Mouse (Mus musculus) forebrain, embryonic 12.5 days (tissue): ENCODE data around the gene Hydin. TPM values are rescaled to one million over a fixed set of nuclear protein-coding genes. Genes with fewer than 3 reads are reported as not detected.

Experiments used
- ATAC-seq: fragments of 200-750 bp; cut with Nextera tagmentation; 2 replicates; pipeline ENCODE4 v1.8.0; 2017; ENCODE audit warnings: moderate TSS enrichment; ENCODE audit not compliant: low FRiP score
- H3K27ac ChIP-seq: fragments of 300-500 bp; sonication (generic); 2 replicates; pipeline ENCODE4 v1.5.1; 2016; ENCODE audit warnings: mild to moderate bottlenecking
- H3K27me3 ChIP-seq: fragments of 300-500 bp; sonication (generic); 2 replicates; pipeline ENCODE4 v1.6.1; 2016; ENCODE audit warnings: mild to moderate bottlenecking
- H3K36me3 ChIP-seq: fragments of 300-500 bp; sonication (generic); replicated peaks from 2 replicates; pipeline ENCODE4 v1.6.1; 2016; ENCODE audit warnings: mild to moderate bottlenecking
- H3K4me1 ChIP-seq: fragments of 300-500 bp; sonication (generic); 2 replicates; pipeline ENCODE4 v1.6.1; 2016
- H3K4me2 ChIP-seq: fragments of 300-500 bp; sonication (generic); 2 replicates; pipeline ENCODE4 v1.6.1; 2016; ENCODE audit warnings: mild to moderate bottlenecking, moderate library complexity
- H3K4me3 ChIP-seq: fragments of 300-500 bp; sonication (generic); replicated peaks from 2 replicates; pipeline ENCODE4 v1.5.1; 2016; ENCODE audit warnings: mild to moderate bottlenecking
- H3K9ac ChIP-seq: fragments of 300-500 bp; sonication (generic); 2 replicates; pipeline ENCODE4 v1.6.1; 2016; ENCODE audit warnings: mild to moderate bottlenecking
- H3K9me3 ChIP-seq: fragments of 300-500 bp; sonication (generic); 2 replicates; pipeline ENCODE4 v1.6.1; 2016
- WGBS: fragments of 180-500 bp; shearing (Covaris S2); methylation state at CpG from one replicate; pipeline ENCODE4 v1.1.7; 2016; 5-methylcytosine and 5-hydroxymethylcytosine counted together
- polyA plus RNA-seq: library from polyadenylated mRNA; unstranded; fragments of >200 nt; fragmentation: Nextera tagmentation; extraction: Ambion mirVana; gene quantifications from 2 replicates; pipeline ENCODE4 v1.2.1, GENCODE M21; 2016

Gene Hydin
- polyA plus RNA-seq, 1 experiment from 2014 or later, result 0.19 TPM

GRCm38 (mm10) chr8:110462627-110463208 is 195.9 kb downstream of the Hydin start:
- WGBS, result 90% methylated on average over 10 of the region's 10 CpGs
- Histone ChIP-seq H3K27ac (no peak overlapping the region), H3K4me3 (no peak overlapping the region), H3K4me1 (peaks cover 10% of the 10 kb centered on the region), H3K4me2 (no peak overlapping the region), H3K9ac (no peak overlapping the region), H3K9me3 (no peaks in the 10 kb centered on the region), H3K27me3 (no peaks in the 10 kb centered on the region), H3K36me3 (no peaks in the 10 kb centered on the region)
- no peak for ATAC-seq

DNA sequence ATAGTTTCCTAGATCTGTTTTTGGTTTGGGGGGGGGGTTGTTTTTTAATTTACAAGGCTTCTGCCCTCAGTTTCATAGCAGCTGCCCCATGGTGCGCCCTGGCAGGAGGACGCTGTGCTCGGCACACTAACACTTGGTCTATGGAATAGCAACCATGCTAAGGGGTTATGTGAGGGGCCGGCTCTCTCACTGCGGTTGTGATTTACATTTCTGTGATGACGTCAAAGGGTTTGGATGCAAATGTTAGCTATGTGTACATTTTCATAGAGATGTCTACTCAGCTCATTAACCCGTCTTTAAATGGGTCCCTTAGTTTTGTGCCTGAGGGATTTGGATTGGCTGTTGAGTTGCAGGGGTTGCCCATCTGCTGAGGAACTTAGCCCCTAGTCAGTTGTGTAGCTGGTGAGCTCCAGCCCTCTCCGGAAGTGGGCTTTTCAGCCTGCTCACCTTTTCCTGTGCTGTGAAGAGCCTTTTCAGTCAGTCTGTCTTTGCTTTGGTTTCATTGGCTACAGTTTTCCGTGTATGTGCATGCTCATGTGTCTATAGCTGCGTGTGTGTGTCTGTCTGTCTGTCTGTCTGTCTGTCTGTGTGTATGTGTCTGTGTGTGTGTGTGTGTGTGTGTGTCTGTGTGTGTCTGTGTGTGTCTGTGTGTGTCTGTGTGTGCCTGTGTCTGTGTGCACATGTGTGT is 197.1 kb downstream of the Hydin start:
- Histone ChIP-seq H3K4me2 (no peak overlapping the region), H3K27ac (no peak overlapping the region), H3K36me3 (no peaks in the 10 kb centered on the region), H3K4me3 (no peak overlapping the region), H3K27me3 (no peaks in the 10 kb centered on the region), H3K9ac (no peak overlapping the region), H3K4me1 (peaks cover 10% of the 10 kb centered on the region), H3K9me3 (no peaks in the 10 kb centered on the region)
- ATAC-seq, result no peak
- 85% methylated on average over 10 of the region's 10 CpGs for WGBS

- no peaks in the 10 kb centered on the region for H3K9me3 ChIP-seq
- H3K4me3 ChIP-seq, result no peak overlapping the region
- H3K4me1 ChIP-seq, result peaks cover 10% of the 10 kb centered on the region
- 33% methylated on average over 9 of the region's 9 CpGs for WGBS
- peak; percentile 70 for ATAC-seq
- H3K27me3 ChIP-seq, result no peaks in the 10 kb centered on the region
- H3K4me2 ChIP-seq, result no peak overlapping the region
- no peak overlapping the region for H3K9ac ChIP-seq
- H3K27ac ChIP-seq, result 0 out of 2 replicates have a peak overlapping the region, but pooled peaks have one; percentile 36
- no peaks in the 10 kb centered on the region for H3K36me3 ChIP-seq
Observed at GRCm38 (mm10) chr8:110465606-110466005, 198.8 kb downstream of the Hydin start.

- H3K9me3 ChIP-seq, result no peaks in the 10 kb centered on the region
Observed at GRCm38 (mm10) chr8:110477256-110477655, 210.5 kb downstream of the Hydin start.

DNA sequence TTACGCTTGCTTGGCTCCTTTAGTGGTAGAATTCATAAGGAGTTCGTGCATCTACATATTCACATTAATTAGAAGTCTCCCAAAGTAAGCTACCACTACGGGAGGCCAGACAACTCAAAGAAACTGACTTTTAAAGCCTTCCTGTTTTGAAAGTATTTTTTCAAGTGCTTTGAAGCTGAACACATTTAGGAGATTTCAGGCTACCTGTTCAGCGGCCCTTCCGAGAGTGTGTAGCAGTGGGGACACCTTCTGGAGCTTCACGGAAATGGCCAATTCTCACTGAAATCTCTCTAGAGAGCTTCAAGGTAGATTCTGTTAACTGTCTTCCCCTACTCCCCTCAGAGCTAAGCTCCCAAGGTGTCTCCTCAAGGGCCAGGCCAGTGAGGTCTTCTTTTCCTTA is 211.8 kb downstream of the Hydin start:
- H3K27me3 ChIP-seq, result peaks cover 20% of the 10 kb centered on the region
- no peaks in the 10 kb centered on the region for H3K36me3 ChIP-seq
- H3K4me2 ChIP-seq, result no peak overlapping the region
- H3K9ac ChIP-seq, result no peak overlapping the region
- ATAC-seq, result no peak
- peaks cover 16% of the 10 kb centered on the region for H3K4me1 ChIP-seq
- H3K9me3 ChIP-seq, result no peaks in the 10 kb centered on the region
- H3K27ac ChIP-seq, result no peak overlapping the region
- 23% methylated on average over 6 of the region's 6 CpGs for WGBS
- H3K4me3 ChIP-seq, result no peak overlapping the region

More at GRCm38 (mm10) chr8:110477256-110477655, 210.5 kb downstream of the Hydin start:
- H3K4me1 ChIP-seq, result peaks cover 10% of the 10 kb centered on the region
- WGBS, result 79% methylated on average over 6 of the region's 6 CpGs
- no peak overlapping the region for H3K4me3 ChIP-seq
- H3K27ac ChIP-seq, result no peak overlapping the region
- no peak for ATAC-seq
- no peak overlapping the region for H3K4me2 ChIP-seq
- H3K36me3 ChIP-seq, result no peaks in the 10 kb centered on the region
- peaks cover 20% of the 10 kb centered on the region for H3K27me3 ChIP-seq
- no peak overlapping the region for H3K9ac ChIP-seq

GRCm38 (mm10) chr8:110479401-110479800 is 212.6 kb downstream of the Hydin start:
- no peaks in the 10 kb centered on the region for H3K36me3 ChIP-seq
- no peak overlapping the region for H3K4me2 ChIP-seq
- 75% methylated on average over 12 of the region's 12 CpGs for WGBS
- H3K4me1 ChIP-seq, result peaks cover 16% of the 10 kb centered on the region
- peaks cover 20% of the 10 kb centered on the region for H3K27me3 ChIP-seq
- no peak overlapping the region for H3K27ac ChIP-seq
- no peak overlapping the region for H3K9ac ChIP-seq
- no peaks in the 10 kb centered on the region for H3K9me3 ChIP-seq
- ATAC-seq, result no peak
- H3K4me3 ChIP-seq, result no peak overlapping the region

- Histone ChIP-seq H3K4me2 (no peak overlapping the region), H3K9ac (no peak overlapping the region), H3K4me3 (no peak overlapping the region), H3K36me3 (no peaks in the 10 kb centered on the region), H3K4me1 (peaks cover 16% of the 10 kb centered on the region), H3K9me3 (no peaks in the 10 kb centered on the region), H3K27ac (peak overlapping the region; percentile 38; the same call in 1 of the 2 replicates), H3K27me3 (peaks cover 20% of the 10 kb centered on the region)
- ATAC-seq, result 0 out of 2 replicates have a peak, but pooled peaks have one; percentile 53
- WGBS, result 5% methylated on average over 3 of the region's 3 CpGs
Observed at GRCm38 (mm10) chr8:110482275-110482674, 215.5 kb downstream of the Hydin start.

- no peak overlapping the region for H3K27ac ChIP-seq
- H3K27me3 ChIP-seq, result 0 out of 2 replicates have a peak, but pooled peaks cover 12% of the 10 kb centered on the region
- no peak overlapping the region for H3K9ac ChIP-seq
- H3K4me3 ChIP-seq, result no peak overlapping the region
- 93% methylated on average over 13 of the region's 13 CpGs for WGBS
- no peak overlapping the region for H3K4me2 ChIP-seq
- H3K36me3 ChIP-seq, result no peaks in the 10 kb centered on the region
- H3K9me3 ChIP-seq, result no peaks in the 10 kb centered on the region
- ATAC-seq, result no peak
- peaks cover 13% of the 10 kb centered on the region for H3K4me1 ChIP-seq
Observed at GRCm38 (mm10) chr8:110485234-110485633, 218.5 kb downstream of the Hydin start.

- no peak overlapping the region for H3K9ac ChIP-seq
- no peak overlapping the region for H3K4me2 ChIP-seq
- H3K9me3 ChIP-seq, result no peaks in the 10 kb centered on the region
- 0 out of 2 replicates have a peak, but pooled peaks cover 4% of the 10 kb centered on the region for H3K27me3 ChIP-seq
- no peak overlapping the region for H3K4me3 ChIP-seq
- H3K4me1 ChIP-seq, result peaks cover 13% of the 10 kb centered on the region
- no peaks in the 10 kb centered on the region for H3K36me3 ChIP-seq
- no peak for ATAC-seq
- no peak overlapping the region for H3K27ac ChIP-seq
- 90% methylated on average over 13 of the region's 13 CpGs for WGBS
Observed at GRCm38 (mm10) chr8:110486020-110486419, 219.2 kb downstream of the Hydin start.

DNA sequence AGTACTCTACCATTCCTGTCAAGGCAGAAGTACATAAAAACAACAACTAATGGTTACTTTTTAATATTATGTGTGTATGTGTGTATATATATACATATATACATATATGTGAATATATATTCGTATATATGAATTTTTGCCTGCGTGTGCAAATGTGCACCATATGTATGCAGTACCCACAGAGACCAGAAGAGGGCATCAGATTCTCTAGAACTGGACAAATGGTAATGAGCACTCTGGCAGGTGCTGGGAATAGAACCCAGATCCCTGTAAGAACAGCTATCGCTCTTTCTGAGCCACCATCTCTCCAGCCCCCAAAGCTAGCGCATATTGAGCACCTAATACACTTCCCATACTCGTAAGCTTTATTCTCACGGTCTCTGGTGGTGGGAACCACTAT is 220.9 kb downstream of the Hydin start:
- Histone ChIP-seq H3K4me1 (peaks cover 2% of the 10 kb centered on the region; the same call in 1 of the 2 replicates), H3K27me3 (no peaks in the 10 kb centered on the region), H3K27ac (no peak overlapping the region), H3K4me2 (no peak overlapping the region), H3K9ac (no peak overlapping the region), H3K9me3 (no peaks in the 10 kb centered on the region), H3K4me3 (no peak overlapping the region), H3K36me3 (no peaks in the 10 kb centered on the region)
- no peak for ATAC-seq
- 98% methylated on average over 6 of the region's 6 CpGs for WGBS

- ATAC-seq, result no peak
- Histone ChIP-seq H3K36me3 (no peaks in the 10 kb centered on the region), H3K9ac (no peak overlapping the region), H3K4me1 (no peaks in the 10 kb centered on the region), H3K4me2 (no peak overlapping the region), H3K9me3 (no peaks in the 10 kb centered on the region), H3K27ac (no peak overlapping the region), H3K27me3 (no peaks in the 10 kb centered on the region), H3K4me3 (no peak overlapping the region)
- 80% methylated on average over 4 of the region's 4 CpGs for WGBS
Observed at GRCm38 (mm10) chr8:110489344-110489743, 222.6 kb downstream of the Hydin start.

DNA sequence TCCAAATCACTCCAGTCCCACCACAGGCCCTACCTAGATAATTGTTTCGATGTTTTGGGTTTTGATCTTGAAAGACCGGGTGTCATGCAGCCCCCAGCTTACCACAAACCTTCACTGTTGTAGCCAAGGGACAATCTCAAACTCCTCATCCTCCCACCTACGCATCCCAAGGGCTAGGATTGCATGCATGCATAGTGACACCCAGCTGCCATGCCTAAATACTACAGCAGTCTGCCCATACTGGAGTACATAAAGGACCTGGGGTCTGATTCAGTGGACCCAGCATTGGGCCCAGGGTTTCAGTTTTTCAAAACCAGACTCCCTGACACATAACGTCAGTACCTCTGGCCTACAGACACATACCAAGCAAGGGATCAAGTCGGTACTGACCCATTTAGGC is 224.3 kb downstream of the Hydin start:
- Histone ChIP-seq H3K4me1 (no peaks in the 10 kb centered on the region), H3K36me3 (no peaks in the 10 kb centered on the region), H3K27me3 (no peaks in the 10 kb centered on the region), H3K9me3 (no peaks in the 10 kb centered on the region), H3K9ac (no peak overlapping the region), H3K27ac (no peak overlapping the region), H3K4me2 (no peak overlapping the region), H3K4me3 (no peak overlapping the region)
- 91% methylated on average over 5 of the region's 5 CpGs for WGBS
- no peak for ATAC-seq

DNA sequence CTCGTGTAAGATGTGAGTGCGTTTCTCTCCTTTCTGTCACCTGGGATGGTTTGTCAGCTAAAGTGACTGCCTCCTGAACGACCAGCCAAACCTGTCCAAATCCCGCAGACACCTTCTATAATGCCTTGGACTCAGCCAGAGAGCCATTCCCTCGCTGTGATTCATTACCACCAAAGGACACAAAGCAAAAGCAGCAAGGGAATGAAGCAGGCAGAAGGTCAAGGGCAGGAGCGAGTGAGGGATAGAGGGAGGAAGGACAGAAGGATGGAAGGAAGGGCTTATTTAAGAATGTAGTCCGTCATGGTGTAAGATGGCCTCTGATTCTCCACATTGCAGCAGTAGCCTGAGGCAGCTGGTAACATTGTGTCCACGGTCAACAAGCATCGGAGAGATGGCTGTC is 229.5 kb downstream of the Hydin start:
- H3K4me1 ChIP-seq, result peaks cover 2% of the 10 kb centered on the region; the same call in 1 of the 2 replicates
- 84% methylated on average over 9 of the region's 9 CpGs for WGBS
- H3K9me3 ChIP-seq, result no peaks in the 10 kb centered on the region
- ATAC-seq, result no peak
- no peaks in the 10 kb centered on the region for H3K27me3 ChIP-seq
- no peak overlapping the region for H3K4me3 ChIP-seq
- H3K27ac ChIP-seq, result no peak overlapping the region
- H3K36me3 ChIP-seq, result no peaks in the 10 kb centered on the region
- no peak overlapping the region for H3K9ac ChIP-seq
- H3K4me2 ChIP-seq, result no peak overlapping the region
